Mouse (Mus musculus) neural tube, embryonic 15.5 days (tissue): ENCODE data around the gene Capn3. TPM values are rescaled to one million over a fixed set of nuclear protein-coding genes. Genes with fewer than 3 reads are reported as not detected.

Experiments
- ATAC-seq: fragments of 200-750 bp; cut with Nextera tagmentation; 2 replicates; pipeline ENCODE4 v1.8.0; 2017; ENCODE audit warnings: mild to moderate bottlenecking, moderate TSS enrichment, moderate library complexity; ENCODE audit not compliant: low FRiP score
- H3K27ac ChIP-seq: fragments of 300-500 bp; sonication (generic); replicated peaks from 2 replicates; pipeline ENCODE4 v1.5.1; 2015; ENCODE audit warnings: mild to moderate bottlenecking, inconsistent platforms
- H3K27me3 ChIP-seq: fragments of 300-500 bp; sonication (generic); replicated peaks from 2 replicates; pipeline ENCODE4 v1.6.1; 2015; ENCODE audit warnings: inconsistent platforms
- H3K36me3 ChIP-seq: fragments of 300-500 bp; sonication (generic); 2 replicates; pipeline ENCODE4 v1.6.1; 2015; ENCODE audit warnings: inconsistent platforms
- H3K4me1 ChIP-seq: fragments of 300-500 bp; sonication (generic); 2 replicates; pipeline ENCODE4 v1.6.1; 2015; ENCODE audit warnings: inconsistent platforms
- H3K4me2 ChIP-seq: fragments of 300-500 bp; sonication (generic); 2 replicates; pipeline ENCODE4 v1.6.1; 2015; ENCODE audit warnings: inconsistent platforms, mild to moderate bottlenecking, moderate library complexity
- H3K4me3 ChIP-seq: fragments of 300-500 bp; sonication (generic); replicated peaks from 2 replicates; pipeline ENCODE4 v1.5.1; 2015; ENCODE audit warnings: mild to moderate bottlenecking, inconsistent platforms
- H3K9ac ChIP-seq: fragments of 300-500 bp; sonication (generic); replicated peaks from 2 replicates; pipeline ENCODE4 v1.6.1; 2015; ENCODE audit warnings: mild to moderate bottlenecking, inconsistent platforms
- H3K9me3 ChIP-seq: fragments of 300-500 bp; sonication (generic); replicated peaks from 2 replicates; pipeline ENCODE4 v1.6.1; 2016; ENCODE audit warnings: inconsistent platforms
- WGBS: fragments of 180-500 bp; shearing (Covaris S2); methylation state at CpG from one replicate; pipeline ENCODE4 v1.1.7; 2015; ENCODE audit warnings: mixed read lengths; 5-methylcytosine and 5-hydroxymethylcytosine counted together
- polyA plus RNA-seq: library from polyadenylated mRNA; unstranded; fragments of >200 nt; fragmentation: Nextera tagmentation; extraction: Ambion mirVana; gene quantifications from 2 replicates; pipeline ENCODE4 v1.2.1, GENCODE M21; 2015

Capn3 gene
- polyA plus RNA-seq, 1 experiment from 2014 or later = 1.3 TPM

GRCm38 (mm10) chr2:120482506-120483389 is 26.9 kb downstream of the Capn3 start:
- Histone ChIP-seq H3K36me3 (no peaks in the 10 kb centered on the region), H3K27me3 (no peaks in the 10 kb centered on the region), H3K4me3 (no peak overlapping the region), H3K27ac (no peak overlapping the region), H3K9ac (no peak overlapping the region), H3K4me1 (no peaks in the 10 kb centered on the region), H3K4me2 (no peak overlapping the region), H3K9me3 (no peaks in the 10 kb centered on the region)
- WGBS = 70% methylated on average over 8 of the region's 8 CpGs
- ATAC-seq = no peak

GRCm38 (mm10) chr2:120484241-120484640 is 28.4 kb downstream of the Capn3 start:
- H3K36me3 ChIP-seq = no peaks in the 10 kb centered on the region
- no peak overlapping the region for H3K4me3 ChIP-seq
- no peaks in the 10 kb centered on the region for H3K9me3 ChIP-seq
- no peaks in the 10 kb centered on the region for H3K27me3 ChIP-seq
- WGBS = 96% methylated on average over 3 of the region's 3 CpGs
- H3K4me2 ChIP-seq = no peak overlapping the region
- no peak overlapping the region for H3K9ac ChIP-seq
- no peaks in the 10 kb centered on the region for H3K4me1 ChIP-seq
- ATAC-seq = no peak
- H3K27ac ChIP-seq = no peak overlapping the region

DNA sequence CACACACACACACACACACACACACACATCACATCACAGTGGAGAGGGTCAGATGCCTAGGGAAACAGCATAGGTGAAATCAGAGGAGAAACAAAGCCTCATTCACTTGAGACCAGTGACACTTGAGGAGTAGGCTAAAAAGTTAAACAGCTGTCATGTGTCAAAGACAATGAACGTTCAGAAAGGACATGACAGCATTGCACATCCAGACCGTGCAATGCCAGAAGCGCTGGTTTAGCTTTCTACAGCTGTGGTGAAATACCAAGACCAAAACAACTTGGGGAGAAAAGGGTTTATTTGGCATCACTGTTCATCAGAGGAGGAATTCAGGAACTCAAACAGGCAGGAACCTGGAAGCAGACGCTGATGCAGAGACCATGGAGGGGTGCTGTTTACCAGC is 37.4 kb downstream of the Capn3 start:
- H3K4me2 ChIP-seq = no peak overlapping the region
- H3K4me1 ChIP-seq = no peaks in the 10 kb centered on the region
- H3K36me3 ChIP-seq = no peaks in the 10 kb centered on the region
- no peaks in the 10 kb centered on the region for H3K27me3 ChIP-seq
- ATAC-seq = no peak
- H3K9ac ChIP-seq = no peak overlapping the region
- WGBS = 78% methylated on average over 4 of the region's 4 CpGs
- no peak overlapping the region for H3K4me3 ChIP-seq
- H3K9me3 ChIP-seq = no peaks in the 10 kb centered on the region
- H3K27ac ChIP-seq = no peak overlapping the region

- WGBS = 88% methylated on average over 3 of the region's 3 CpGs
- H3K4me1 ChIP-seq = no peaks in the 10 kb centered on the region; the same call in 1 of the 2 replicates
- H3K4me3 ChIP-seq = no peak overlapping the region
- no peak for ATAC-seq
- no peaks in the 10 kb centered on the region for H3K36me3 ChIP-seq
- H3K27ac ChIP-seq = no peak overlapping the region
- no peak overlapping the region for H3K4me2 ChIP-seq
- no peaks in the 10 kb centered on the region for H3K9me3 ChIP-seq
- no peak overlapping the region for H3K9ac ChIP-seq
- H3K27me3 ChIP-seq = no peaks in the 10 kb centered on the region
These were observed 40.7 kb downstream of the Capn3 start for GRCm38 (mm10) chr2:120496511-120496910.

DNA sequence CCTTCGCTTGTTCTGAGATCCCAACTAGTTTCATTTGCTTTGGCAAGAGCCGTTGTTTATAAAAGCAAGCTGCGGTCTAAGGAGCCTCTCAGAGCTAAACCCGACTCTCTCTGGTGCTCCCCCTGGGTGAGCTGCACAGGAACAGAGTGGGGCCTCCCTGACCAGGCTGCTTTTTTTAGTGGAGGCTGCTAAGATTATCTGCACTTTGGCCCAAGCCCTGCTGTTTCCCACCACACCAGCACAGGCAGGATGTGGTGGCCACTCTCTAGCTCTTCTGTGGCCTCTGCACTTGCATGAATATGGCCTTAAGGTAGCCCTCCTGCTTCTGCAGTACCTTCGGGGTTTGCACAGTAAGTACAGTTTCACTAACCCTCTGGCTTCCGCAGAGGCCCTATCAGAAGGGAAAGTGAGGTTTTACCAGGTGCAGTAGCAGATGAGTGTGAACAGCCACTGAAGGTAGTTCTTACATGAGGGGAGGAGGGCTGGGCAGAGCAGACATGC is 44.2 kb downstream of the Capn3 start:
- Histone ChIP-seq H3K9me3 (no peaks in the 10 kb centered on the region), H3K4me1 (no peaks in the 10 kb centered on the region; the same call in 1 of the 2 replicates), H3K27ac (no peak overlapping the region), H3K4me2 (no peak overlapping the region), H3K9ac (no peak overlapping the region), H3K36me3 (peaks cover 2% of the 10 kb centered on the region; the same call in 1 of the 2 replicates), H3K4me3 (no peak overlapping the region), H3K27me3 (no peaks in the 10 kb centered on the region)
- 82% methylated on average over 6 of the region's 6 CpGs for WGBS
- ATAC-seq = no peak

DNA sequence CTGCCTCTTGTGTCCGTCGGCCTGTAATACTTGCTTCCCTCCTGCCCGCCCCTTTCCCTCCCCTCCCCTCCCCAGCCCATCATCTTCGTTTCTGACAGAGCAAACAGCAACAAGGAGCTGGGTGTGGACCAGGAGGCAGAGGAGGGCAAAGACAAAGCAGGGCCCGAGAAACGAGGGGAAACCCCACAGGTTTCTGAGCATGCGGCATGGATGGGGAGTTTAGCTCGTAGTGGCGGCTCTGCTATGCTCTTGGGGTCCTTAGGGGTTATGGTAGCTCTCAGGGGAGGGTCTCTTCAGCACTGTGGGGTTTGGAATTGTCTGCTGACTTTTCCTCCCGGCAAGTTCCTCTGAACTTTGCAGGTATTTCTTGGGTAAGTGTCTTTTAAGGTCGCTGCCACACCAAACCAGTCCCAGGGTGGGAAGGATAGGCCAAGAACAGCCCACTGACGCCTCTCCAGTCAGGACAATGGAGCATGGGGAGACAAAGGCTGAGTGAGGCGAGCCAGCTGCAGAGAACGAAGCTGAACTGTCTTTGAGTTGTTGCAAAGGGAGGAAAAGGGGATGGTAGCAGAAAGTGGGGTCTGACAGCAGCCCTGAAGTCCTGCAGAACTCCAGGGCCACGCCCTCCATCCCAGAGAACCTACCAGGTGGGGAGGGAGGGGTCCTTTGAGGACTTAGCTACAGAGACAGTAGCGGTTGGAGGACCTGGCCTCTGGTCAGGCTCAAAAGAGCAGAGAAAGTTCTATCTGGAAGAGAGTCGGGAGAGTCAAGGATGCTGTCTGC is 45.5 kb downstream of the Capn3 start:
- Histone ChIP-seq H3K4me1 (no peaks in the 10 kb centered on the region; the same call in 1 of the 2 replicates), H3K4me2 (no peak overlapping the region), H3K4me3 (no peak overlapping the region), H3K27ac (no peak overlapping the region), H3K27me3 (no peaks in the 10 kb centered on the region), H3K9me3 (no peaks in the 10 kb centered on the region), H3K36me3 (peaks cover 14% of the 10 kb centered on the region), H3K9ac (no peak overlapping the region)
- ATAC-seq = no peak
- WGBS = 38% methylated on average over 17 of the region's 17 CpGs

DNA sequence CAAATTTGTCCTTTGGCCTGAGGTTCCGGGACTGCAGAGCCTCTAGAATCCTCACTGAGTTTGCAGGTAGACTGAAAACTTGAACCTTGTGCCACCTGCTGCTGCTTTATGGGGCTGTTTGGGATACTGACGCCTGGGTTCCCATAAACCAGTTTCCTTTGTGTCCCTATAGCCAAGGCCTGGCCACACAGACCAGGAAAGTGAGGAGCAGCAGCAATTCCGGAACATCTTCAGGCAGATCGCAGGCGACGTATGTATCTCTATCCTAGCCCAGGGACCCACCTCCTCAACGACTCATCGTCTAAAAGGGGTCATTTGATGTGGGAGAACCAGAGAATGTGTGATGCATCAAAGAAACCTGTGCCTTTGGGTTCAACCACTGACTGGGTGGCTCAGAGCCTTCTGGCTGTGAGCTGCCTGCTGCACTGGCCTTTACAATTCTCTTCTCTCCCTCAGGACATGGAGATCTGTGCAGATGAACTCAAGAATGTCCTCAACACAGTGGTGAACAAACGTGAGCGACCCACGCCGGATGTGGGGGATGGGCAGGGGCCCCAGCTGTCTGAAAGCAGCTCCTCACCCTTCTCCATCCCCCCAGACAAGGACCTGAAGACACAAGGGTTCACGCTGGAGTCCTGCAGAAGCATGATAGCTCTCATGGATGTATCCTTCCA is 46.2 kb downstream of the Capn3 start:
- Histone ChIP-seq H3K4me3 (no peak overlapping the region), H3K27me3 (no peaks in the 10 kb centered on the region), H3K36me3 (peaks cover 16% of the 10 kb centered on the region), H3K27ac (no peak overlapping the region), H3K4me2 (no peak overlapping the region), H3K4me1 (no peaks in the 10 kb centered on the region; the same call in 1 of the 2 replicates), H3K9me3 (no peaks in the 10 kb centered on the region), H3K9ac (no peak overlapping the region)
- no peak for ATAC-seq
- WGBS = 58% methylated on average over 13 of the region's 13 CpGs

DNA sequence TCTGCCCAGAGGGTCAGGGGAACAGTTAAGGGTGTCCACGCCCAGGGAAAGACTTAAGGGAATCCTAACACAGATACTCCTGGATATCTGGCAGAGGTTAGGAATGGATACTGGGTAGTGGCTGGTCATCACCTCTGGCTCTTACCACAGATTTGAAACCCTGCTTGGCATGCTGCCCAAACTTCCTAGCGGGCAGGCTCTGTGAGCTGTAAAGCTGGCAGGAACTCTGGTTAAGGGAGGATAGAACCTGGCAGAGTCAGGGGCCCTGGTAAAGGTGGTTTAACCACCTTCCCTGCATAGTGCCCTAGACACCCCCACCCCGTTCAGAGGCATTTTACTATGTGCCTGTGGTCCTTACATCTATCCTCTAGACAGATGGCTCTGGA is 46.8 kb downstream of the Capn3 start:
- no peak overlapping the region for H3K27ac ChIP-seq
- H3K36me3 ChIP-seq = peaks cover 16% of the 10 kb centered on the region
- no peaks in the 10 kb centered on the region for H3K27me3 ChIP-seq
- H3K9ac ChIP-seq = no peak overlapping the region
- no peak overlapping the region for H3K4me2 ChIP-seq
- WGBS = 80% methylated on average over 3 of the region's 3 CpGs
- ATAC-seq = no peak
- H3K4me3 ChIP-seq = no peak overlapping the region
- H3K9me3 ChIP-seq = no peaks in the 10 kb centered on the region
- no peaks in the 10 kb centered on the region; the same call in 1 of the 2 replicates for H3K4me1 ChIP-seq

- 93% methylated on average over 6 of the region's 6 CpGs for WGBS
- H3K4me1 ChIP-seq = no peaks in the 10 kb centered on the region; the same call in 1 of the 2 replicates
- peaks cover 16% of the 10 kb centered on the region for H3K36me3 ChIP-seq
- H3K4me2 ChIP-seq = no peak overlapping the region
- H3K27ac ChIP-seq = no peak overlapping the region
- H3K4me3 ChIP-seq = no peak overlapping the region
- H3K27me3 ChIP-seq = no peaks in the 10 kb centered on the region
- no peak for ATAC-seq
- no peaks in the 10 kb centered on the region for H3K9me3 ChIP-seq
- no peak overlapping the region for H3K9ac ChIP-seq
These were observed 47.3 kb downstream of the Capn3 start for GRCm38 (mm10) chr2:120503094-120503493.

GRCm38 (mm10) chr2:120503992-120504391 is 48.2 kb downstream of the Capn3 start:
- 82% methylated on average over 5 of the region's 5 CpGs for WGBS
- Histone ChIP-seq H3K4me2 (no peak overlapping the region), H3K9ac (no peak overlapping the region), H3K27ac (no peak overlapping the region), H3K4me3 (no peak overlapping the region), H3K4me1 (no peaks in the 10 kb centered on the region; the same call in 1 of the 2 replicates), H3K27me3 (no peaks in the 10 kb centered on the region), H3K9me3 (no peaks in the 10 kb centered on the region), H3K36me3 (peaks cover 24% of the 10 kb centered on the region)
- no peak for ATAC-seq

- no peak overlapping the region for H3K4me3 ChIP-seq
- WGBS = 94% methylated on average over 4 of the region's 4 CpGs
- no peak overlapping the region for H3K9ac ChIP-seq
- no peak for ATAC-seq
- no peak overlapping the region for H3K4me2 ChIP-seq
- H3K36me3 ChIP-seq = peaks cover 79% of the 10 kb centered on the region
- H3K9me3 ChIP-seq = no peaks in the 10 kb centered on the region
- H3K27me3 ChIP-seq = no peaks in the 10 kb centered on the region
- H3K27ac ChIP-seq = no peak overlapping the region
- no peaks in the 10 kb centered on the region for H3K4me1 ChIP-seq
These were observed 58.4 kb downstream of the Capn3 start for GRCm38 (mm10) chr2:120514181-120514580.
